In genomic region chr11:32785591-32786147, GRCm38 (mm10) we compare ENCODE assay signal across 22 mouse cellular contexts. TPM values are rescaled to one million over a fixed set of nuclear protein-coding genes. Genes with fewer than 3 reads are reported as not detected.
DNase-seq lines count a peak whose midpoint lies in the region; TF ChIP-seq lines count a peak whose summit lies in the region.
"Had no signal": no experiment of that assay in that cellular context is flagged by ENCODE, and none has a peak within 500 bp of the region (broad histone marks: within the 10 kb centered on the region; RNA-seq: fewer than 3 reads in every experiment).

No protein-coding gene starts in this region.

- H3K4me3 ChIP-seq in ES-E14 (ENCODE audit: insufficient read depth in 1 of 2, low read depth in 1 of 2, low read length in 2 of 2, poor library complexity in 1 of 2, severe bottlenecking in 1 of 2): no peak overlapping the region
- H3K4me3 ChIP-seq: embryonic facial prominence, embryonic 15.5 days; erythroblast, embryonic 14.5 days; forebrain, embryonic 12.5 days; heart, embryonic 10.5 days; hindbrain, embryonic 12.5 days had no signal

- no peaks in the 10 kb centered on the region for H3K4me1 ChIP-seq in ES-E14 (ENCODE audit: control insufficient read depth in 2 of 2, insufficient read depth in 2 of 2, low read length in 2 of 2, poor library complexity in 1 of 2)
- H3K4me1 ChIP-seq: embryonic facial prominence, embryonic 15.5 days had no signal

- in situ Hi-C loops in ES-E14 (cut with MboI; ENCODE audit: low sequenced_read_pairs in 2 of 2, unreplicated experiment in 2 of 2): no loop called here

- no peaks in the 10 kb centered on the region for H3K36me3 ChIP-seq in ES-E14 (ENCODE audit: control insufficient read depth, insufficient read depth, low read length, poor library complexity, severe bottlenecking)
- H3K36me3 ChIP-seq: embryonic facial prominence, embryonic 15.5 days; forebrain, embryonic 12.5 days; G1E; heart, embryonic 10.5 days; hindbrain, embryonic 12.5 days had no signal

- no peak overlapping the region for H3K9ac ChIP-seq in ES-E14 (ENCODE audit: insufficient read depth, low read depth, low read length, poor library complexity, severe bottlenecking)
- H3K9ac ChIP-seq: embryonic facial prominence, embryonic 15.5 days; forebrain, embryonic 12.5 days; hindbrain, embryonic 12.5 days had no signal

- no peaks in the 10 kb centered on the region for H3K9me3 ChIP-seq in ES-E14 (ENCODE audit: control insufficient read depth, insufficient read depth, low read depth, low read length)
- H3K9me3 ChIP-seq: embryonic facial prominence, embryonic 15.5 days; forebrain, embryonic 12.5 days; G1E; heart, embryonic 10.5 days; hindbrain, embryonic 12.5 days had no signal

- no peak overlapping the region for H3K27ac ChIP-seq in ES-E14 (ENCODE audit: insufficient read depth, low read depth, low read length, poor library complexity, severe bottlenecking)
- H3K27ac ChIP-seq: embryonic facial prominence, embryonic 15.5 days; forebrain, embryonic 12.5 days; heart, embryonic 10.5 days; hindbrain, embryonic 12.5 days had no signal

- intact Hi-C loops in gastrocnemius, postnatal 14 days (cut with DNase I; ENCODE audit: low total_unique reads): no loop called here

- DNase-seq in gastrocnemius, postnatal 10 days: peak; percentile 26
- DNase-seq in gastrocnemius, postnatal 14 days: no peak
- DNase-seq in ES-E14 (ENCODE audit: low read depth, low spot score): no peak
- DNase-seq in gastrocnemius, postnatal 25 days: peak; percentile 26
- no peak for DNase-seq in embryo, embryonic 10.5 days (ENCODE audit: low spot score)
- DNase-seq in embryo, embryonic 10 days (ENCODE audit: low spot score): no peak
- DNase-seq: adrenal gland, postnatal 14 days; cerebellum, adult 18-20 months; cerebellum, adult 9-11 months; cerebellum, postnatal 36 days; embryo, embryonic 11 days; heart, adult 18-20 months; heart, postnatal 10 days; heart, postnatal 4 days; kidney, adult 11 months had no signal

TF ChIP-seq in ES-E14, 5 proteins besides CTCF, POLR2A, EP300 and RAD21:
- 0 out of 2 replicates have a peak, but pooled peaks have one; percentile 7 for TF ChIP-seq ZC3H11A (IDR thresholded peaks at IDR 0.05; ENCODE audit: borderline replicate concordance, low read depth, low read length)
- TF ChIP-seq ZNF384 (IDR thresholded peaks at IDR 0.05; ENCODE audit: low read depth, low read length): no peak
- TF ChIP-seq CHD2 (IDR thresholded peaks at IDR 0.05; ENCODE audit: low read depth, low read length): no peak
- TF ChIP-seq MAFK (IDR thresholded peaks at IDR 0.05; ENCODE audit: insufficient read depth, low read depth, low read length): no peak
TF ChIP-seq in ES-E14: peak in this region for 1.

RNA-seq across cellular contexts. Expression of gene Smim23, which starts 38.7 kb away (rescaled TPM):
- not detected for total RNA-seq in gastrocnemius, postnatal 10 days (2021)
- total RNA-seq in gastrocnemius, postnatal 14 days (2021): not detected
- total RNA-seq in ES-E14 (2012; rRNA removed): not detected in 2 replicates
- not detected for total RNA-seq in gastrocnemius, postnatal 25 days (2021)
- total RNA-seq: adrenal gland, adult 18-20 months; adrenal gland, postnatal 14 days; G1E; heart, adult 18-20 months; heart, postnatal 10 days; heart, postnatal 4 days had no signal

Comparison
In these comparisons a context has a peak if more than half of its experiments do, and no peak if none do; other contexts are left out.
1. DNase-seq: peak in gastrocnemius, postnatal 10 days (single experiment) and gastrocnemius, postnatal 25 days (single experiment); none in gastrocnemius, postnatal 14 days (single experiment), ES-E14 (single experiment), embryo, embryonic 10.5 days (single experiment) and embryo, embryonic 10 days (single experiment).